Mouse (Mus musculus) forebrain, embryonic 15.5 days (tissue): Measurements from ENCODE around the gene Hhat. TPM values are rescaled to one million over a fixed set of nuclear protein-coding genes. Genes with fewer than 3 reads are reported as not detected.

Experiments used
- ATAC-seq: fragments of 200-750 bp; cut with Nextera tagmentation; replicated peaks from 2 replicates; pipeline ENCODE4 v1.8.0; 2017; ENCODE audit warnings: mild to moderate bottlenecking, moderate TSS enrichment, moderate library complexity
- H3K27ac ChIP-seq: fragments of 300-500 bp; sonication (generic); replicated peaks from 2 replicates; pipeline ENCODE4 v1.5.1; 2015; ENCODE audit warnings: mild to moderate bottlenecking, inconsistent platforms
- H3K27me3 ChIP-seq: fragments of 300-500 bp; sonication (generic); 2 replicates; pipeline ENCODE4 v1.6.1; 2015; ENCODE audit warnings: inconsistent platforms
- H3K36me3 ChIP-seq: fragments of 300-500 bp; sonication (generic); 2 replicates; pipeline ENCODE4 v1.6.1; 2015; ENCODE audit warnings: mild to moderate bottlenecking, inconsistent platforms
- H3K4me1 ChIP-seq: fragments of 300-500 bp; sonication (generic); 2 replicates; pipeline ENCODE4 v1.6.1; 2015; ENCODE audit warnings: inconsistent platforms
- H3K4me2 ChIP-seq: fragments of 300-500 bp; sonication (generic); replicated peaks from 2 replicates; pipeline ENCODE4 v1.6.1; 2015; ENCODE audit warnings: mild to moderate bottlenecking, inconsistent platforms
- H3K4me3 ChIP-seq: fragments of 300-500 bp; sonication (generic); 2 replicates; pipeline ENCODE4 v1.5.1; 2015; ENCODE audit warnings: mild to moderate bottlenecking, inconsistent platforms
- H3K9ac ChIP-seq: fragments of 300-500 bp; sonication (generic); replicated peaks from 2 replicates; pipeline ENCODE4 v1.6.1; 2015; ENCODE audit warnings: mild to moderate bottlenecking, inconsistent platforms
- H3K9me3 ChIP-seq: fragments of 300-500 bp; sonication (generic); 2 replicates; pipeline ENCODE4 v1.6.1; 2016; ENCODE audit warnings: inconsistent platforms
- WGBS: fragments of 180-500 bp; shearing (Covaris S2); methylation state at CpG from one replicate; pipeline ENCODE4 v1.1.7; 2015; ENCODE audit warnings: mixed read lengths; 5-methylcytosine and 5-hydroxymethylcytosine counted together
- polyA plus RNA-seq: library from polyadenylated mRNA; unstranded; fragments of >200 nt; fragmentation: Nextera tagmentation; extraction: Ambion mirVana; gene quantifications from 2 replicates; pipeline ENCODE4 v1.2.1, GENCODE M21; 2015

The Hhat gene
- polyA plus RNA-seq, 1 experiment from 2014 or later: 2.0 TPM

GRCm38 (mm10) chr1:192749270-192750041 lies 21.6 kb downstream of the Hhat start:
- WGBS: 84% methylated on average over 6 of the region's 6 CpGs
- peaks cover 4% of the 10 kb centered on the region; the same call in 1 of the 2 replicates for H3K4me1 ChIP-seq
- no peaks in the 10 kb centered on the region for H3K27me3 ChIP-seq
- H3K4me2 ChIP-seq: no peak overlapping the region
- H3K36me3 ChIP-seq: no peaks in the 10 kb centered on the region
- ATAC-seq: no peak
- no peaks in the 10 kb centered on the region for H3K9me3 ChIP-seq
- H3K4me3 ChIP-seq: no peak overlapping the region
- no peak overlapping the region for H3K9ac ChIP-seq
- no peak overlapping the region for H3K27ac ChIP-seq

DNA sequence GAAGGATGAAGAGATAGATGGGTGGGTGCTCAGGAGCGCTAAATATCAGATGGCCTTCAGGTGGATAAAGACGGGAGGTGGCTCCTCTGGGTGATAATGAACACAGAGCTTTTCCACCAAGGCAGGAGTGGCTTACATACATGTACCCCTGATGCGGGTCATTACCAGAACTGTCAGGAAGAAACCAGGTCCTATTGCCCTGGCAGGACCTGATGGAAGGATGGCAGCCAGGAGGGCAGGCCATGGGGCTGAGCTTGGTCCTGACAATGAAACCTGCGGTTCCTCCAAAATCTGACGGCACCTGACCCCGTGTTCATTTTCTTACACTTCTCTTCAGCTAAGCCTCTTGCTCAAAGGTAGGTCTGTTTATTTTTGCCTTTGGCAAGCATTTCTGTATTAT lies 24.8 kb downstream of the Hhat start:
- ATAC-seq: no peak
- 88% methylated on average over 6 of the region's 6 CpGs for WGBS

GRCm38 (mm10) chr1:192745240-192746101 lies 25.6 kb downstream of the Hhat start:
- 9% methylated on average over 16 of the region's 16 CpGs for WGBS
- H3K36me3 ChIP-seq: no peaks in the 10 kb centered on the region
- no peaks in the 10 kb centered on the region for H3K27me3 ChIP-seq
- H3K27ac ChIP-seq: no peak overlapping the region
- no peaks in the 10 kb centered on the region for H3K9me3 ChIP-seq
- no peak overlapping the region for H3K4me3 ChIP-seq
- H3K9ac ChIP-seq: no peak overlapping the region
- no peak overlapping the region for H3K4me2 ChIP-seq
- 0 out of 2 replicates have a peak, but pooled peaks cover 2% of the 10 kb centered on the region for H3K4me1 ChIP-seq
- no peak for ATAC-seq

More for the DNA sequence above, 24.8 kb downstream of the Hhat start:
- 0 out of 2 replicates have a peak, but pooled peaks cover 2% of the 10 kb centered on the region for H3K4me1 ChIP-seq
- no peak overlapping the region for H3K27ac ChIP-seq
- no peak overlapping the region for H3K4me2 ChIP-seq
- H3K9me3 ChIP-seq: no peaks in the 10 kb centered on the region
- no peaks in the 10 kb centered on the region for H3K36me3 ChIP-seq
- no peak overlapping the region for H3K9ac ChIP-seq
- H3K4me3 ChIP-seq: no peak overlapping the region
- no peaks in the 10 kb centered on the region for H3K27me3 ChIP-seq

DNA sequence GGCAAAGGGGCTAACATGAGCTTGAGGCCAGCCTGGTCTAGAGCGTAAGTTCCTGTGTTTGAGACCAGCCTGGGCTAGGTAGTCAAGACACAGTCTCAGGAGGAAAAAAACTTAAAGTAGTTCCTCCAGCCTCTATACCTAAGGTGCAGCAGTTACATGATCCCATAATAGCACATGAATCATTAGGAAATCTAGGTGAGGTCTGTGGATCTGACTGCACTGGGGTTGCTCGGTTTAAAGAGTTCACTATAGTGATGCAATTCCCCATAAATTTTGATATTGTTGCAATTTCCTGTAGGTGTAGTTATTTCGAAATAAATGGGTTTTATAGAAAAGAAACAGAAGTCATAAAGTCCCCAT lies 26.2 kb downstream of the Hhat start:
- Histone ChIP-seq H3K4me1 (no peaks in the 10 kb centered on the region), H3K27me3 (no peaks in the 10 kb centered on the region), H3K9me3 (no peaks in the 10 kb centered on the region), H3K36me3 (no peaks in the 10 kb centered on the region), H3K27ac (no peak overlapping the region), H3K4me2 (no peak overlapping the region), H3K4me3 (no peak overlapping the region), H3K9ac (no peak overlapping the region)
- 64% methylated on average over 3 of the region's 3 CpGs for WGBS
- ATAC-seq: no peak

DNA sequence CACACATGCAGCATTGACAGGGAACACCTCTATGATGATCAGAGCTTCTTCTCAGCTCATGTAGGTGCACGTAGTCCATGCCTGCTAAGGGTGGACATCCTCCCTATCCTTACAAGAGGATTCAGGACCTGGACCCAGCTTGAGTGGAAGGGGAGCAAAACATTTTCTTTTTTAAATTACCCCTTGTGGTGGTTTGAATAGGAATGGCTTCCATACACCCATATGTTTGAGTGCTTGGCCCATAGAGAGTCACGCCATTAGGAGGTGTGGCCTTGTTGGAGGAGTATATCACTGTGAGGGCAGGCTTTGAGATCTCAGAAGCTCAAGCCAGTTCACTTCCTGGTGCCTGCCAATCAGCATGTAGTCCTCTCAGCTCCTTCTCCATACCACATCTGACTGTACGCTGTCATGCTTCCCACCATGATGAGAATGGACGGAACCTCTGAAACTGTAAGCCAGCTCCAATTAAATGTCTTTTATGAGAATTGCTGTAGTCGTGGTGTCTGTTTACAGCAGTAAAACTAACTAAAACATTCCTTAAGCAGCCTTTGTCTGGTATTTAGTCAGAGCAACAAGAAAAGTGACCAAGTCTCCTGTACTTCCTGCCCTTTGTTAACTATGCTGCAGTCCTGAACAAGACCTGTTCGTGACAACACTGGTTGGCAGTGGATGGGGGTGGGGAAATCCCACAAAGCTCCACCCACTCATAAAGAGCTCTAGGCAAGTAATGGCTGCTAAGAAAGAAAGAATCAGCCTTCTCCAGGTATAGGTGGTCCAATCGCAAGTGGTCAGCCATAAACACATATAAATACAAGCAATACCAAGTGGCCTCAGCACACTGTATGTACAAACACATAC lies 28.4 kb downstream of the Hhat start:
- ATAC-seq: no peak
- Histone ChIP-seq H3K36me3 (no peaks in the 10 kb centered on the region), H3K9ac (no peak overlapping the region), H3K27ac (no peak overlapping the region), H3K27me3 (no peaks in the 10 kb centered on the region), H3K4me3 (no peak overlapping the region), H3K9me3 (no peaks in the 10 kb centered on the region), H3K4me2 (no peak overlapping the region), H3K4me1 (no peaks in the 10 kb centered on the region)
- WGBS: 82% methylated on average over 7 of the region's 7 CpGs

GRCm38 (mm10) chr1:192741896-192742295 lies 29.1 kb downstream of the Hhat start:
- H3K4me2 ChIP-seq: no peak overlapping the region
- no peaks in the 10 kb centered on the region for H3K27me3 ChIP-seq
- no peaks in the 10 kb centered on the region for H3K4me1 ChIP-seq
- H3K9ac ChIP-seq: no peak overlapping the region
- no peaks in the 10 kb centered on the region for H3K9me3 ChIP-seq
- no peak overlapping the region for H3K4me3 ChIP-seq
- no peak overlapping the region for H3K27ac ChIP-seq
- 95% methylated on average over 2 of the region's 2 CpGs for WGBS
- ATAC-seq: no peak
- H3K36me3 ChIP-seq: no peaks in the 10 kb centered on the region

DNA sequence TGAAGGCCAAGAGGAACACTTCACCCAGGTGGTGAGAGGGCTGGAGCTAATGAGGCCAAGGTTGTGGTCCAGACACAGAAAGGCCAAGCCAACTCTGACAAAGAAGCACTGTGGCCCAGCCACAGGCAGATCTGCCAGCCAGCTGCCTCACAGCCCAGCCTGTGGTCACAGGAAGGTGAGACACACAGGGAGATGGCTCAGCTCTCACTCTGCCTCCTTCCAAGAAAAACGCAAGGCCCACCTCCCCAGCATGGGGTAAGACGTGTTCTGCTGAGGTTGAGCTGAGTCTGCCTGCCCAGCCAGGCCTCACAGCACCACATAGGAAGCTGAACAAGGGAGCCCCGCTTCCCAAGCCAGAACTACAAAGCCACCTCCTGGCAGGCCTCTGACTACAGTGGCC lies 34.5 kb downstream of the Hhat start:
- no peak overlapping the region for H3K4me2 ChIP-seq
- H3K27me3 ChIP-seq: no peaks in the 10 kb centered on the region
- H3K27ac ChIP-seq: no peak overlapping the region
- H3K4me3 ChIP-seq: no peak overlapping the region
- H3K9ac ChIP-seq: no peak overlapping the region
- WGBS: 50% methylated on average over 3 of the region's 3 CpGs
- no peaks in the 10 kb centered on the region for H3K9me3 ChIP-seq
- H3K36me3 ChIP-seq: no peaks in the 10 kb centered on the region
- no peak for ATAC-seq
- H3K4me1 ChIP-seq: no peaks in the 10 kb centered on the region

GRCm38 (mm10) chr1:192736002-192736426 lies 35.0 kb downstream of the Hhat start:
- Histone ChIP-seq H3K4me2 (no peak overlapping the region), H3K9me3 (no peaks in the 10 kb centered on the region), H3K9ac (no peak overlapping the region), H3K27me3 (no peaks in the 10 kb centered on the region), H3K4me3 (no peak overlapping the region), H3K4me1 (no peaks in the 10 kb centered on the region), H3K27ac (no peak overlapping the region), H3K36me3 (no peaks in the 10 kb centered on the region)
- ATAC-seq: no peak
- 84% methylated on average over 9 of the region's 9 CpGs for WGBS

GRCm38 (mm10) chr1:192730517-192730916 lies 40.5 kb downstream of the Hhat start:
- Histone ChIP-seq H3K4me2 (no peak overlapping the region), H3K9ac (no peak overlapping the region), H3K27me3 (no peaks in the 10 kb centered on the region), H3K9me3 (no peaks in the 10 kb centered on the region), H3K36me3 (no peaks in the 10 kb centered on the region), H3K27ac (no peak overlapping the region), H3K4me3 (no peak overlapping the region), H3K4me1 (no peaks in the 10 kb centered on the region)
- no peak for ATAC-seq
- WGBS: 83% methylated on average over 7 of the region's 7 CpGs

DNA sequence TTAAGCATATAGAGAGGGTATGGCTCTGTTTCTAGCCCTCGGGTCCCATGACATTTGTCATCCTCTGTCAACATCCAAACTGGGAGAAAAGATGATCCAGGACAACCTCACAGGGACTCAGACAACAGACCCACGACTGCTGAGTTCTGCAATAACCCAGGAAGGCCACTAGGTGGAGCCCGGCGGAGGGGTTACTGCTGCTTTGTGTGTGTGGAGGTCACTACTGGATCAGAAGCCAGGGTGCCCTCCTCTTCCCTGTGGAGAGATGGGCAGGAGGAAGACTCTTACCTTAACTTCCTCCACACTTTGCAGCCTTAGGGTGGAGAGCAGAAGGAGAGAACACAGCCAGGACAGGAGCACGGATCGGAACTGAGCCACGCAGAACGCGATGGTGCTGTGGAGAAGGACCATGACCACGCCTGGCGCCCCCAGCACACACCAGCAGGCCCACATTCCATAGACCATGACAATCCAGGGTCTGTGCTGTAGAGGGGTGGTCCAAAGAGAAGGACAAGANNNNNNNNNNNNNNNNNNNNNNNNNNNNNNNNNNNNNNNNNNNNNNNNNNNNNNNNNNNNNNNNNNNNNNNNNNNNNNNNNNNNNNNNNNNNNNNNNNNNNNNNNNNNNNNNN lies 43.9 kb downstream of the Hhat start:
- peak; percentile 66 for ATAC-seq
- no peak overlapping the region for H3K4me2 ChIP-seq
- no peaks in the 10 kb centered on the region for H3K9me3 ChIP-seq
- no peak overlapping the region for H3K4me3 ChIP-seq
- H3K27ac ChIP-seq: no peak overlapping the region
- WGBS: 55% methylated on average over 11 of the region's 11 CpGs
- no peak overlapping the region for H3K9ac ChIP-seq
- no peaks in the 10 kb centered on the region for H3K4me1 ChIP-seq
- H3K27me3 ChIP-seq: no peaks in the 10 kb centered on the region
- H3K36me3 ChIP-seq: no peaks in the 10 kb centered on the region

- Histone ChIP-seq H3K9ac (no peak overlapping the region), H3K4me2 (no peak overlapping the region), H3K9me3 (no peaks in the 10 kb centered on the region), H3K36me3 (no peaks in the 10 kb centered on the region), H3K4me3 (no peak overlapping the region), H3K27ac (no peak overlapping the region), H3K4me1 (no peaks in the 10 kb centered on the region), H3K27me3 (no peaks in the 10 kb centered on the region)
- 34% methylated on average over 5 of the region's 5 CpGs for WGBS
- 0 out of 2 replicates have a peak, but pooled peaks have one; percentile 39 for ATAC-seq
Observed at GRCm38 (mm10) chr1:192722147-192722546, 48.9 kb downstream of the Hhat start.
